Mouse (Mus musculus) T-cell, adult 66 days (primary cell): Measurements from ENCODE around the gene Mrps31. TPM values are rescaled to one million over a fixed set of nuclear protein-coding genes. Genes with fewer than 3 reads are reported as not detected.

Experiments
- total RNA-seq, 2 experiments: library from RNA; stranded (reverse); gene quantifications; 3 replicates in 1 of 2; 4 replicates in 1 of 2; pipeline ENCODE4 v1.2.4; 2023

The Mrps31 gene
- 10 to 100 TPM; 13.0 to 16.2 TPM for total RNA-seq

GRCm38 (mm10) chr8:22411282-22411702 lies at the start of gene Mrps31:
Gene Mrps31, plus strand, starts transcription at chr8:22411361.

GRCm38 (mm10) chr8:22398142-22398951 lies 12.8 kb upstream of the Mrps31 start, which contains the start of gene Slc25a15:
Gene Slc25a15, minus strand, starts transcription at chr8:22398597.

Other genes starting within 250 kb of the Mrps31 start
- 1 to 10 TPM; 5.7 to 8.2 TPM for gene Nek3, start 244.9 kb upstream of the Mrps31 start, total RNA-seq
- 1 to 10 TPM; 5.6 to 6.9 TPM for gene Ckap2, start 225.5 kb upstream of the Mrps31 start, total RNA-seq
- gene Vps36, start 218.6 kb upstream of the Mrps31 start, total RNA-seq, result 10 to 100 TPM; 28.0 to 39.3 TPM
- under 1 TPM; 0.21 to 0.64 TPM for gene Thsd1, start 184.0 kb upstream of the Mrps31 start, total RNA-seq
- not detected for gene Tpte, start 127.9 kb upstream of the Mrps31 start, total RNA-seq
- 1 to 10 TPM; 5.9 to 6.8 TPM for gene Slc25a15, start 12.8 kb upstream of the Mrps31 start, total RNA-seq